Mouse (Mus musculus): ENCODE measurements around the gene Gm21477.
"Not testable (repeated sequence)": the region's sequence is repeated elsewhere in the genome, so short reads cannot be mapped to it uniquely, and the experiment has no call there.

The Gm21477 gene

DNA sequence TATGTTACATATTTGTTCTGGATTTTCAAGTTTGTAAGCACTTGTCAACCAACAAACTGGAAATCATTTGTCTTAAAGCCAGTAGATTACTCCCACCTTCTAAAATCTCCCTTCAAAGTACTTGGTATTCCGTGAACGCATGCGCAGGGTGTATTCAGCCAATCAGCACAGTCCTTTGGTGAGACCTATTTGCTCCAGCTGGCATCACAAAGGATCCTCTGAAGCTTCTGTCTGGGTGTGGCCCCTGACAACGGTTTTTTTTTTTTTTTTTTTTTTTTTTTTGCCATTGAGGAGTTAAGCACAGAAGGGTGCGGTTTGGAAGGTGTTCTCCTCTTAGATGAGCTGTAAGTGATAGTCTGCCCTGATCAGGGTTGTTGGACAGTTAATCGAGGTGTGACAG lies at the start of gene Gm21477:
Gene Gm21477, plus strand, starts transcription at position 301 of the 400 bp plus-strand sequence.
- DNase-seq, result not testable (repeated sequence)

All from right cerebral cortex, postnatal 14 days (tissue).